Mouse (Mus musculus): Measurements from ENCODE around the gene Nostrin.

Nostrin gene

GRCm38 (mm10) chr2:69135661-69136576 is at the start of gene Nostrin:
Gene Nostrin, plus strand, starts transcription at chr2:69135800.
- DNase-seq (ENCODE audit: low read depth, low spot score): no peak

DNA sequence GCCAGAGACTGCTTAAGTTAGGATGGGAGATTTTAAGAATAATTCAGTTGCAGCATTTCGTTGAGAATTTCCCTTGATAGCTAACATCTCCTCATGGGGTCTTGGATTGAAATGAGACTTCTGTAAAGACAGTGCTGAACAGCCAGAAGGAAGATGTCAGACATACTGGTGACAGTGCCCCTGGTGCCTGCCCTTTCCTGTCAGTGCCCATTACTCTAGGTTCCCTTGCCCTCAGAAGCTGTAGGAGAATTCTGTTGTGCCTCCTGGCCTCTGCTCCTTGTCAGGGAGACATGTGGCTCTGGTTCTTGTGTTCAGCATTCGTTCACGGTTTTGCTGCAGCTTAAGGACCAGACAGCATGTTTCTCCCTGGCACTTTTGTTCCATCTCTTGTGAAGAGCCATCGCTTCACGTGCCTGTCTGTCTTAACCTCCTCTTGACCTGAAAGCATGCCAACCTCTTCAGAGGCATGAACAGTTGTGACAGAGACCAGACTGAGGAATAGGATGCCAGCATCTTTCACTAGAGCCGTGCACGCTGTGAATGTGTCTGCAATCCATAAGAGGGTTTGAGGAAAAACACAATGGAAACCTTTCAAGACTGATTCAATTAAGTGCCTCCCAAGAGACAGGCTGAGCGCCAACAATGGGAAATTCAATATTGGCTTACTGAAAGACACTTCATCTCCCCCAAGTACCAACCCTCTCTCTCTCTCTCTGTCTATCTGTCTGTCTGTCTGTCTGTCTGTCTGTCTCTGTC is 48.9 kb upstream of the Nostrin start:
- no peak for DNase-seq (ENCODE audit: low read depth, low spot score)

DNA sequence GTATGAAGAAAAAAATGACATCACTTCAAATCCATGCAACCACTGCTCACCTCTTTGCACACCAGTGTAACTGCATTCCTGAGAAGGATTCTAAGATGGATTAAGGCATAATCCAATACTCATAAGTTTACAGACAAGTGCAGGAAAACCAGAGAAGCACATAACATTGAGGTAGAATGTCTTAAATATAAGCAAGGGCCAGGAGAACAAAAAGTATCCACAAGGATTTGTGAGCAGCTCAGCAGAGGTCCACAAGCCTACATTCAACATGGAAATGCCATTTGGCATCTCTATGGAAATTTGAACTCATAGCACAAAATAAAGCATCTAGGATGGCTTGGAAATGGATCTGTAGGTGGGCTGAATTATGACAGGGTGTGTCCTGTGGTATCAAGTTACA is 39.8 kb upstream of the Nostrin start:
- no peak for DNase-seq (ENCODE audit: low read depth, low spot score)

DNA sequence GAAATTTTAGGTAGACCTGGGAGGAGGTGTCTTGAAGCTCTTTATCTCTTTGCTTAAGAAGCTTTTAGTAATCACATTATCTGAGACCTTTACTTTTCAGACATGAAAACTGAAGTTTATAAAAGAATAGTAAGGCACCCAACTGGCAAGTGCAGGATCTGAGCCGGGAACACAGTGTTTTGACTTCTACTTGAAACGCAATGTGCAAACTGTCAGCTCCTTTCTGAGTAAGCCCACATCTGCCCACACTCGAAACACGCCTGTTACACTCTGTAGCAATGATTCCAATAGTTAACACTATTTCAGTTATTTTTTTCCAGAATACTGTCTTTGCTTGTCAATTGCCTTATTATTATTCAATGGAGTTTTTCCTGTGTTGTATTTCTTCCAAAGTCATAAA is 38.8 kb upstream of the Nostrin start:
- no peak for DNase-seq (ENCODE audit: low read depth, low spot score)

GRCm38 (mm10) chr2:69097526-69097925 is 38.1 kb upstream of the Nostrin start:
- DNase-seq (ENCODE audit: low read depth, low spot score): no peak

DNA sequence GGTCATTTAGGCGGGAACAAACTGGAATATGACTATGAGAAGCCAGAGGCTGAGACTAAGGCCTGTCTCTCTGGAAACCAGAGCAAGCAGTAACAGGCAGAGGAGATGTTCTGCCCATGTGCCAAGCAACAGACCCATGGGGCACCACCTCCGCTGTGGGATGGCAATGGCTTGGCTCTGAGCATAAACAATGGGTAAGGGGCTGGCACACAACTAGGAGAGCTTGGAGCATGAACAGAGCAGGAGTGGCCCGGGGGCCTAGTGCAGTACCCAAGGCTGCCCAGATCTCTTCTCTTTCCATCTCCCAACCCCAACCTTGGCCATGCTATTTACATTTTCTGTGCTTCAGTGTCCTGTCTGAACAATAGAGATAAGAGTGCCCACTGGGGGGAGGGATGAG is 36.9 kb upstream of the Nostrin start:
- no peak for DNase-seq (ENCODE audit: low read depth, low spot score)

- DNase-seq (ENCODE audit: low read depth, low spot score): no peak
Observed at GRCm38 (mm10) chr2:69099147-69099546, 36.5 kb upstream of the Nostrin start.

DNA sequence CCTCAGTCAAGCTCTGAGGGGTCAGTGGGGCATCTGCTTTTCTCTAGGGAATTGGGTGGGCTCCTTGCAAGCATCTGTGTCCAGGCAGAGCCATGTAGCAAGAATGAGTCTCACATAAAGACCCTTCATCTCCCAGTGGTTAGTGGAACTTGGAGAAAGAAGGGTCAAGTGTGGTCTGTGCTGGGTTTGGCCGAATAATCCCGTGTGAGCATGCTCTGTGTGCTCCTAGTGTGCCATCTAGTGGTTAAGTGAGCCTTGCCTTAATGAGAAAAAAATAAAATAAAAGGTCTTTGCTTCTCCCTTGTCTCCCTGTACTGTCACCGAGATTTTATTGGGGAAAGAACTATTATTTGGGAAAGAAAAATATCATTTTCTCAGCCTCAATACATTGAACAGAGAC is 34.9 kb upstream of the Nostrin start:
- DNase-seq (ENCODE audit: low read depth, low spot score): no peak

- DNase-seq (ENCODE audit: low read depth, low spot score): no peak
Observed at GRCm38 (mm10) chr2:69103526-69103925, 32.1 kb upstream of the Nostrin start.

GRCm38 (mm10) chr2:69104511-69105145 is 31.0 kb upstream of the Nostrin start:
- no peak for DNase-seq (ENCODE audit: low read depth, low spot score)

GRCm38 (mm10) chr2:69109246-69109645 is 26.4 kb upstream of the Nostrin start:
- DNase-seq (ENCODE audit: low read depth, low spot score): no peak

- no peak for DNase-seq (ENCODE audit: low read depth, low spot score)
Observed at GRCm38 (mm10) chr2:69109710-69110109, 25.9 kb upstream of the Nostrin start.

- no peak for DNase-seq (ENCODE audit: low read depth, low spot score)
Observed at GRCm38 (mm10) chr2:69112609-69113008, 23.0 kb upstream of the Nostrin start.

- DNase-seq (ENCODE audit: low read depth, low spot score): no peak
Observed at GRCm38 (mm10) chr2:69113829-69114547, 21.6 kb upstream of the Nostrin start.

GRCm38 (mm10) chr2:69115921-69116320 is 19.7 kb upstream of the Nostrin start:
- no peak for DNase-seq (ENCODE audit: low read depth, low spot score)

GRCm38 (mm10) chr2:69116767-69117166 is 18.8 kb upstream of the Nostrin start:
- DNase-seq (ENCODE audit: low read depth, low spot score): no peak

DNA sequence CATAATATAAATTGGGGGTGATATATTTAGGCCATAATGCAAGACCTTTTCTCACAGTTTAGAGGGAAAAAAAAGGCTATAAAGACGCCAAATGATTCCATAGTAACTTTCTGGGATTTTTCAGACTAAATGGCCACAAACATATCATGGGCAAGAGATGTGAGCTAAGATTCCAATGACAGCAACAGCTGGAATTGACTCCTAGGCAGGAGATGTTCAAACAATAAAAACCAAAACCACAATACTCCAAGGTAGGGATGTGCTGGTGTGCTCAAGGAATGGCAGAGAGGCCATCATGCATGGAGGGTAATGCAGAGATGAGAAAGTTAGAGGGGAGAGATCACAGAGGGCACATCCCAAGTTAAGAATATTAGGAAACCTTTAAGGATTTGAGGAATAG is 16.6 kb upstream of the Nostrin start:
- no peak for DNase-seq (ENCODE audit: low read depth, low spot score)

DNA sequence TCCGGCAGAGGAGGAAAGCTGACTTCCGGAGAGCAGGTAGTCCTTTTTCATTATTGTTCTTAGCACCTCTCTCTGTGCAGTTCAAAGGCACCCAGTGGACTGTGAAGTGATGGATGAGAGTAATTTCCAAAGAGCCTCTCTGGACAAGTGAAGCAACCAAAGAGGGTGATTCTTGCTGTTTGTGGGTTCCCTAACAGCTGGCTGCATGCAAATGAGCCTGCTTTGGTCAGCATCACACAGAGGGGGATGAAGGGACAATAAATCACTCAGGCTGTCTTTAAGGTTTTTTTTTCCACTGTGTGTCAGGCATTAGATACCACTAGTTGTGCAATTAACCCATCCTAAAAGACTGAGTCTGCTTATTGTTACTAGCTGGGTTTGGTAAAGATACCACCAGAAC is 15.9 kb upstream of the Nostrin start:
- DNase-seq (ENCODE audit: low read depth, low spot score): no peak

DNA sequence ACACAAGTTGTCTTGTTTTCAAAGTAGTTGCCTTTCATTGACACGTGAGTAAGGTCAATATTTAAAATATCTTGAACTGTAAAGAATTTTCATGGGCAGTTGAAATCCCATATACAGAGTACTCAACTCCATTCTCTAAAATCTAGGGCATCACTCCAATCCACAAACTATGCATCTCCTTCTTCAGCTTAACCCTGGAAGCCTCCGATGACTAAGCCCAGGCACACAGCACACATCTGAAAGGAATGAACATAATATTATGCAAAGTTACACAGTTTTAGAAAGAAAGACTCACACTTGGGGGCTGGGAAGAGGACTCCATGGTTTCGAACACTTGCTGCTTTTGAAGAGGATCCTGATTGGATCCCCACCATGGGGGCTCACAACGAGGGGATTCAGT is 13.9 kb upstream of the Nostrin start:
- DNase-seq (ENCODE audit: low read depth, low spot score): no peak

DNA sequence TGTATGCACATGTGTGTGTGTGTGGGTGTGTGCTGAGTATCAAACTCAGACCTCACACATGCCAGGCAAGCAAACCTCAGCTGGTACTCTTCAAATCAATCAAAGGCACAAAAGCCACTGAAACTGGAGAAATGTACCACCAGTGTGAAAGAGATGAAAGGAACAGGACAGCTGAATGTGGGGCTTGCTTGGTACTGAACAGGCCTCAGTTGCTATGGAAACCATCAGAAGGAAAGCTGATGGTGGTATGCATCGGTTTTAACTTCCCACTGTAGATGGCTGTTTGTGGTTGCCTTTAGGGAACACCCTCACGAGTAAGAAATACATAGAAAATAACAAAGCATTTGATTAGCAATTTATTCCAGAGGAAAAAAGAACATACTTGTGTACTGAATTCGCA is 10.2 kb upstream of the Nostrin start:
- DNase-seq (ENCODE audit: low read depth, low spot score): no peak

DNA sequence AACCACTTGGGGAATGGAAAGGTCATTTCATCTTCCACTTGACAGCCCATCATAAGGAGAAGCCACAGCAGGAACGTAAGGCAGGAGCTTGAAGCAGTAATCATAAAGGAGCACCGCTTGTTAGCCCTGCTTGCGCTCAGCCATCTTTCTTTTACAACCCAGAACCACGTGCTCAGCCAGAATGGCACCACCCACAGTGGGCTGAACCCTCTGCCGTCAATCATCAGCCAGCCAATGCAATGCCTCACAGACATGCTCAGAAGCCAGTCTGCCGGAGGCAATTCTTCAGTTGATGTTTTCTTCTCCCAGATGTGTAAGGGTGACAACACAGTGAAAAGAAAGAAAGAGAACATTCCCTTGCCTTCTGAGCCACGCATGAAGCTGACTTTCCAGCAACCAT is 7.3 kb upstream of the Nostrin start:
- no peak for DNase-seq (ENCODE audit: low read depth, low spot score)

GRCm38 (mm10) chr2:69128921-69129395 is 6.6 kb upstream of the Nostrin start:
- no peak for DNase-seq (ENCODE audit: low read depth, low spot score)
